Mouse (Mus musculus): ENCODE results near the gene Pdcd1lg2.
A peak's percentile ranks its signal among the peaks of the same experiment; 100 is the strongest.

Pdcd1lg2 gene

DNA sequence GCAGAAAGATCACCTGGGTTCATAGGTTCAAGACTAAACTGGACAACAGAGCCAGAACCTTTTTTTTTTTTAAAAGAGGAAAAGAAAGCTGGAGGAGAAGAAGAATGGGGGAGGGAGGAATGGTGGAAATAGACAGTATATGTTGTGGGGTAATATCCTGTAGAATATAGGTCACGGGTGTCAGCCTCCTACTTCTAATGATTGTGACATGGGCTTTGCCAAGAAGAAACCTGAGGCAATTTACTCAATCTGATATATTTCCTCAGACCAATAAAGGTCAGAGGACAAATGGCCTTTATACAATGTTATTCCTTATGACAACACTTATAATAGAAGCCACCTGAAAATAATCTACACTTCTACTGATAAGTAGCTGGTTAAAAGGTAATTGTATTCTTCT is 89.6 kb downstream of the Pdcd1lg2 start:
- DNase-seq (ENCODE audit: low spot score), result no peak

GRCm38 (mm10) chr19:29501106-29501505 is 90.4 kb downstream of the Pdcd1lg2 start:
- DNase-seq (ENCODE audit: low spot score), result no peak

GRCm38 (mm10) chr19:29501507-29501906 is 90.8 kb downstream of the Pdcd1lg2 start:
- DNase-seq (ENCODE audit: low spot score), result peak; percentile 81

DNA sequence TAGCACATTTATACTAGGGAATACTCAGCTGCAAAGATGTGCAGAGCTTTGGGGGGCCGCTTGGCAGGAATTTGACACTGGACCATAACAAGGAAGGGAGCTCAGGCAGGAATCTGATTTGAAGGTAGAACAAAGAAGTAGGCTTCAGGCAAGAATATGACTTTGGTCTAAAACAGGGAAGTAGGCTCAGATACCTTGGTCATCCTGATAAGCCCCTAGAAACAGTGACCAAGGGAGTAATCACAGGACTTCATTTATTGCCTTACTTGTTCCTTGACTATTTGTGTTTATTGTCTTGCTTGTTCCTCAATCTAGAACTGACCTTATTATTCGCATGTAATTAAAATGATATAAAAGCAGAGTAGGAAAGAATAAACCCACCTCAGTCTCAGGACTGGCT is 93.4 kb downstream of the Pdcd1lg2 start:
- no peak for DNase-seq (ENCODE audit: low spot score)

- no peak for DNase-seq (ENCODE audit: low spot score)
Observed at GRCm38 (mm10) chr19:29505617-29506016, 94.9 kb downstream of the Pdcd1lg2 start.

- no peak for DNase-seq (ENCODE audit: low spot score)
Observed at GRCm38 (mm10) chr19:29508208-29508607, 97.5 kb downstream of the Pdcd1lg2 start.

- DNase-seq (ENCODE audit: low spot score), result no peak
Observed at GRCm38 (mm10) chr19:29509857-29510256, 99.1 kb downstream of the Pdcd1lg2 start.

DNA sequence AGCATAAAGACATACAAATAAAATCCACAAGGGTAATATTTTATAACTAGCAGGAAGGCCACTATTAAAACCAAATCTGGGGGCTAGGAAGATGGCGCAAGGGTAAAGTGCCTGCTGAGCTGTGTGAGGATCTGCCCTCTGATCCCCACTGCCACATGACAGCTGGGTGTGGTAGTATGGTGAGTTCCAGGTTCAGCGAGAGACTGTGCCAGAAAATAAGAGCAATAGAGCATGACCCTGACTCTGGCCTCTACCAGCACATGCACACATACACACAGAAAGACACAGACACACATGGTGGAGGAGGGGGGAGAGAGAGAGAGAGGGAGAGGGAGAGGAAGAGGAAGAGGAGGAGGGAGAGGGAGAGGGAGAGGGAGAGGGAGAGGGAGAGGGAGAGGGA is 101.1 kb downstream of the Pdcd1lg2 start:
- DNase-seq (ENCODE audit: low spot score), result no peak

- DNase-seq (ENCODE audit: low spot score), result no peak
Observed at GRCm38 (mm10) chr19:29513111-29513766, 102.5 kb downstream of the Pdcd1lg2 start.

DNA sequence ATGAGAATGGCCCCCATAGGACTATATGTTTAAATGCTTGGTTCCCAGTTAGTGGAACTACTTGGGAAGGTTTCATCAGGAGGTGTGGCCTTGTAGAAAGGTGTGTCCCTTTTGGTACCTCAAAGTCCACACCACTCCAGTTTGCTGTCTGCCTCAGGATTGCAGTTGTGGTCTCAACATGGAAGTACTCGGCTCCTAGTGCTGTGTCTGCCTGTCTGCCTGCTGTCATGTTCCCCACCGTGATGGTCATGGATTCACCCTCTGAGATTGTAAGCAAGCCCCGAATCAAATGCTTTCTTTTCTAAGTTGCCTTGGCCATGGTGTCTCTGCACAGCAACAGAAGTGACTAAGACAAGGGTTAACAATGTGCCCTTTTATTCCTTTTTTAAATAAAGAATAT is 103.4 kb downstream of the Pdcd1lg2 start:
- no peak for DNase-seq (ENCODE audit: low spot score)

GRCm38 (mm10) chr19:29515386-29515785 is 104.7 kb downstream of the Pdcd1lg2 start:
- DNase-seq (ENCODE audit: low spot score), result no peak

GRCm38 (mm10) chr19:29515991-29516390 is 105.3 kb downstream of the Pdcd1lg2 start:
- DNase-seq (ENCODE audit: low spot score), result no peak

GRCm38 (mm10) chr19:29518409-29518808 is 107.7 kb downstream of the Pdcd1lg2 start:
- DNase-seq (ENCODE audit: low spot score), result no peak

- DNase-seq (ENCODE audit: low spot score), result no peak
Observed at GRCm38 (mm10) chr19:29518922-29519321, 108.2 kb downstream of the Pdcd1lg2 start.

Measured in ovary, postnatal 36 days (tissue).